Mouse (Mus musculus): ENCODE measurements around the gene Mrps12. TPM values are rescaled to one million over a fixed set of nuclear protein-coding genes. Genes with fewer than 3 reads are reported as not detected.

The Mrps12 gene
- polyA plus RNA-seq, 1 experiment: 53.5 TPM

DNA sequence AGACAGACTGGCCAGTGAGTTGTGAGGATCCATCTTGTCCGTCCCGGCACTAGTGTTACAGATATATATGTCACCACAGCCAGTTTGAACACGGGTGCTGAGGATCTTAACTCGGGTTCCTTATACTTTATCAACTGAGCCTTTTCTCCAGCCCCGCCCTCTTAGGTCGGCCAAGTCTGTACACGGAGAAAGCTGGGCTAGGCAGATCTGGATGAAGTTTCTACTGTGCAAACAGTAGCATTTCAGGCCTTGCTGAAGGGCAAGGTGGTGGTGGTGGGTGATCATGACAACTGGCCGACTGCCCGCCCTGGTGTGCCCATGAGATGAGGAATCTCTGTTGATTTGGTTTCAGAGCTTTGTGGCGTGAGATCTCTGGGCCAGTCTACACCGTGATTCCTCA lies 44.3 kb downstream of the Mrps12 start:
- no peak overlapping the region for H3K4me3 ChIP-seq (ENCODE audit: low read depth, low read length)
- no peaks in the 10 kb centered on the region for H3K4me1 ChIP-seq (ENCODE audit: control insufficient read depth, insufficient read depth, low read length)
- H3K36me3 ChIP-seq (ENCODE audit: control insufficient read depth, insufficient read depth, low read length, poor library complexity, severe bottlenecking): no peaks in the 10 kb centered on the region
- no peak for TF ChIP-seq POLR2A (IDR thresholded peaks at IDR 0.05; ENCODE audit: insufficient read depth, low read length)
- no peak for TF ChIP-seq CTCF (IDR thresholded peaks at IDR 0.05; ENCODE audit: low read depth, low read length)
- no peak for TF ChIP-seq EP300 (IDR thresholded peaks at IDR 0.05; ENCODE audit: insufficient read depth, low read depth, low read length)
- no peak overlapping the region for H3K9ac ChIP-seq (ENCODE audit: low read depth, poor library complexity, severe bottlenecking)
- H3K9me3 ChIP-seq (replicated peaks; ENCODE audit: control insufficient read depth, insufficient read depth, low read length, poor library complexity, severe bottlenecking): peaks cover 3% of the 10 kb centered on the region; the same call in 1 of the 2 replicates
- H3K27me3 ChIP-seq (ENCODE audit: control insufficient read depth, insufficient read depth, low read length, poor library complexity, severe bottlenecking): no peaks in the 10 kb centered on the region
- no peak overlapping the region for H3K27ac ChIP-seq (ENCODE audit: insufficient read depth, low read length)

DNA sequence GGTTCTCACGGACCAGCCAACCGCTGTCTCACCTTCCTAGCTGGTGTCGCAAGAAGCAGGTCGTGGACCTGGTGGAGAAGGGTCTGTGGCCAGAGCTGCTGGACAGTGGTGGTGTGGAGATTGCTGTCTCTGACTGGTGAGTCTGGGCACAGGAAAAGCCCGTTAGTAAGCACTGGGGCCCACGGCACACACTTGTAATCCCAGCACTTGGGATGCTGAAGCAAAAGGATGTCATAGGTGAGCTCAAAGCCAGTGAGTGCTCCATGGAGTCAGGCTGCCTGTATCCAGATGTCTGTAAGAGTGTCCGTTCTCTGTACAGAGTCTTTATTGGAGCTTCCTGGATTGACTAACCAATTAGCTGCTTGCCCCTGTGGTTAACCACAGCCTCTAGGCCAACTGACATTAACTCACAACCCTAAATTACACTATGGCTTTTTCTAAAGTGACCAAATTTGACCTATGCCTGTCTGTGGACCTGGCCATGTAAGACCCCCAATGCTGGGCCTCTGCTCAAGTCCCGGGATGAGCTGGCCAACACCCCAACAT lies 46.6 kb downstream of the Mrps12 start:
- Histone ChIP-seq H3K36me3 (ENCODE audit: control insufficient read depth, insufficient read depth, low read length, poor library complexity, severe bottlenecking) (no peaks in the 10 kb centered on the region), H3K27me3 (ENCODE audit: control insufficient read depth, insufficient read depth, low read length, poor library complexity, severe bottlenecking) (no peaks in the 10 kb centered on the region), H3K4me3 (ENCODE audit: low read depth, low read length) (peak overlapping the region; percentile 34), H3K4me1 (ENCODE audit: control insufficient read depth, insufficient read depth, low read length) (no peaks in the 10 kb centered on the region), H3K9me3 (replicated peaks; ENCODE audit: control insufficient read depth, insufficient read depth, low read length, poor library complexity, severe bottlenecking) (no peaks in the 10 kb centered on the region), H3K9ac (ENCODE audit: low read depth, poor library complexity, severe bottlenecking) (peak overlapping the region; percentile 51), H3K27ac (ENCODE audit: insufficient read depth, low read length) (no peak overlapping the region)
- no peak for TF ChIP-seq EP300 (IDR thresholded peaks at IDR 0.05; ENCODE audit: insufficient read depth, low read depth, low read length)
- no peak for TF ChIP-seq CTCF (IDR thresholded peaks at IDR 0.05; ENCODE audit: low read depth, low read length)

DNA sequence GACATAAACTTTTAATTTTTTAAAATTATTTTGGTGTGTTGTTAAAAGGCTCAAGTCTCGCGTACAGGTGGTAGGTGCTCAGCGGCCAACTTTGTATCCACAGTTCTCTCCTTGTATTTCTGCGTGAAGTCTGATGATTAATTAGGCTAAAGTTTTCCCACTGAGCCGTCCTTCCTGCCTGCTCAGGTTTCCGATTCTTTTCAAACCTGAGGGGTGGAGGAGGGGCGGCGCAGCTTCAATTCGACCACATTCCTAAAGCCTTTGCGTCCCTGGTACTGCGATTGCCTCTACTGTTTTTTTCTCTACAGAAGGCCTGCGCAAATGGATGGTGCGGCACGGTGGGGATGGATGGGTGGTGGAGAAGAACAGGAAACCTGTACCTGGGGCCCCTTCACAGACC lies 47.2 kb downstream of the Mrps12 start:
- H3K27ac ChIP-seq (ENCODE audit: insufficient read depth, low read length): peak overlapping the region; percentile 86
- no peak for TF ChIP-seq POLR2A (IDR thresholded peaks at IDR 0.05; ENCODE audit: insufficient read depth, low read length)
- no peak for TF ChIP-seq CTCF (IDR thresholded peaks at IDR 0.05; ENCODE audit: low read depth, low read length)
- TF ChIP-seq EP300 (IDR thresholded peaks at IDR 0.05; ENCODE audit: insufficient read depth, low read depth, low read length): peak; percentile 66; the same call in 1 of the 2 replicates
- no peaks in the 10 kb centered on the region for H3K27me3 ChIP-seq (ENCODE audit: control insufficient read depth, insufficient read depth, low read length, poor library complexity, severe bottlenecking)
- peak overlapping the region; percentile 51 for H3K9ac ChIP-seq (ENCODE audit: low read depth, poor library complexity, severe bottlenecking)
- H3K4me1 ChIP-seq (ENCODE audit: control insufficient read depth, insufficient read depth, low read length): no peaks in the 10 kb centered on the region
- H3K36me3 ChIP-seq (ENCODE audit: control insufficient read depth, insufficient read depth, low read length, poor library complexity, severe bottlenecking): no peaks in the 10 kb centered on the region
- H3K4me3 ChIP-seq (ENCODE audit: low read depth, low read length): peak overlapping the region; percentile 53
- no peaks in the 10 kb centered on the region for H3K9me3 ChIP-seq (replicated peaks; ENCODE audit: control insufficient read depth, insufficient read depth, low read length, poor library complexity, severe bottlenecking)

DNA sequence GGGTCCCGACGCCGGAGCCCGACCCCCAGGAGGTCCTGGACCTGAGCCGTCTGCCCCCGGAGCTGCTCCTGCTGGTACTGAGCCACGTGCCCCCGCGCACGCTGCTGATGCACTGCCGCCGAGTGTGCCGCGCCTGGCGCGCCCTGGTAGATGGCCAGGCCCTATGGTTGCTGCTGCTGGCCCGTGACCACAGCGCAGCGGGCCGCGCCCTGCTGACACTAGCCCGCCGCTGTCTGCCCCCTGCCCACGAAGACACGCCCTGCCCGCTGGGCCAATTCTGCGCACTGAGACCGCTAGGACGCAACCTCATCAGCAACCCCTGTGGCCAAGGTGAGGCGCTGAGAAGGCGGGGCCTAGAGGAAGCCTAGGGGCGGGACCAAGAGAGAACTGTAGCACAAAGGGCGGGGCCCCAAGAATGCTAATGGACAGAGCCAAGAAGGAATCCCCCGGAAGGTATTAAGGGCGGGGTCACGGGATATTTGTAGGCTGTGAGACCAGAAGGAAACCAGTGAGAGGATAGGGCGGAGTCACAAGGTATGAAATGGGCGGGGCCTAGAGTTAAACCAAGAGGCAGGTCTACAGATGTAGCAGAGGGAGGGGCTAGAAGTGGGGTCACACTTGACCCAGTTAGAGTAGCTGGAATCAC lies 48.2 kb downstream of the Mrps12 start:
- TF ChIP-seq POLR2A (IDR thresholded peaks at IDR 0.05; ENCODE audit: insufficient read depth, low read length) (peak; percentile 61), EP300 (IDR thresholded peaks at IDR 0.05; ENCODE audit: insufficient read depth, low read depth, low read length) (peak; percentile 87; the same call in 1 of the 2 replicates), CTCF (IDR thresholded peaks at IDR 0.05; ENCODE audit: low read depth, low read length) (no peak)
- no peaks in the 10 kb centered on the region for H3K36me3 ChIP-seq (ENCODE audit: control insufficient read depth, insufficient read depth, low read length, poor library complexity, severe bottlenecking)
- H3K9me3 ChIP-seq (replicated peaks; ENCODE audit: control insufficient read depth, insufficient read depth, low read length, poor library complexity, severe bottlenecking): no peaks in the 10 kb centered on the region
- no peaks in the 10 kb centered on the region for H3K4me1 ChIP-seq (ENCODE audit: control insufficient read depth, insufficient read depth, low read length)
- H3K4me3 ChIP-seq (ENCODE audit: low read depth, low read length): peak overlapping the region; percentile 87
- H3K27ac ChIP-seq (ENCODE audit: insufficient read depth, low read length): peak overlapping the region; percentile 59; the same call in 1 of the 2 replicates
- H3K27me3 ChIP-seq (ENCODE audit: control insufficient read depth, insufficient read depth, low read length, poor library complexity, severe bottlenecking): no peaks in the 10 kb centered on the region
- H3K9ac ChIP-seq (ENCODE audit: low read depth, poor library complexity, severe bottlenecking): peak overlapping the region; percentile 76

DNA sequence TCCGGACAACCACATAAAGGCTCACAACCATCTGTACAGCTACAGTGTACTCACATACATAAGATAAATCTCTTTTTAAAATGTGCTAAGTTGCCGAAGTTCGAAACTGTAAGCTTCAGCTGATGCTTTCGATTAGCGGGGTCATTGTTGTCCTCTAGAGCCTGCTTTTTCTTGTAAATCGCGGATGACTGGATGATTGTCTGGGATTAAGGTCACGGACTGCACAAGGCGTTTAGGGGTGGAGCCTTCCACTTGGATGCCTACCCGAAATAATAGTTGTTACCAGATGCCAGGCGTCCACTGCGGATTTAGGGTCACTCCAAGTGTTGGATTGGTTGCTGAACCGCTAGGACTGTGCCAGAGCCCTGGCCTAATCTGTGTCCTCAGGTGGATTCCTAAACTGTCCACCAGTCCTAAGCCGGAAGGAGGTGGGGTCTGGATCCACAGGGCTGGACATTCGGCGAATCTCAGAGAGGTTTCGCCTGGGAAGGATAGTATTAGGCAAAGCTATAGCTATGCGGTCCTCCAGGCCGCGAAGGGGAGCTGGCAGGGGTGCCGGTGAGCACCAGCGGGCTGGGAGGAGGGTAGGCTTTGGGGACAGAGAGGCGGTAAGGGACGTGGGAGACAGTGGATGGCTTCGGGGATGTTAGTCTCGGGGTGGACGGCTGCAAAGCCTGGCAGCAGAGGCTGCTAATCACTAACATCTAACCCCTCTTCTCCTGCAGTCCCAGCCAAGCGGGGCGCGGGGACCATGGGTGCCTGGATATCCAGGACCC lies 48.9 kb downstream of the Mrps12 start, which contains the start of gene Fbxo27:
Fbxo27 (plus strand) TSS at position 305 of the 776 bp plus-strand sequence.
- H3K9me3 ChIP-seq (replicated peaks; ENCODE audit: control insufficient read depth, insufficient read depth, low read length, poor library complexity, severe bottlenecking): no peaks in the 10 kb centered on the region
- H3K4me3 ChIP-seq (ENCODE audit: low read depth, low read length): peak within 1 kb of the TSS; percentile 87
- peak within 1 kb of the TSS; percentile 59 for H3K27ac ChIP-seq (ENCODE audit: insufficient read depth, low read length)
- no peaks in the 10 kb centered on the region for H3K27me3 ChIP-seq (ENCODE audit: control insufficient read depth, insufficient read depth, low read length, poor library complexity, severe bottlenecking)
- H3K4me1 ChIP-seq (ENCODE audit: control insufficient read depth, insufficient read depth, low read length): no peaks in the 10 kb centered on the region
- H3K36me3 ChIP-seq (ENCODE audit: control insufficient read depth, insufficient read depth, low read length, poor library complexity, severe bottlenecking): no peaks in the 10 kb centered on the region
- TF ChIP-seq CTCF (IDR thresholded peaks at IDR 0.05; ENCODE audit: low read depth, low read length) (no peak), EP300 (IDR thresholded peaks at IDR 0.05; ENCODE audit: insufficient read depth, low read depth, low read length) (peak; percentile 51; the same call in 1 of the 2 replicates), POLR2A (IDR thresholded peaks at IDR 0.05; ENCODE audit: insufficient read depth, low read length) (peak; percentile 36)
- peak within 1 kb of the TSS; percentile 76 for H3K9ac ChIP-seq (ENCODE audit: low read depth, poor library complexity, severe bottlenecking)
